Mouse (Mus musculus) gastrocnemius, postnatal 14 days (tissue): ENCODE data around the gene Tnrc6a. TPM values are rescaled to one million over a fixed set of nuclear protein-coding genes. Genes with fewer than 3 reads are reported as not detected.

Experiments
- DNase-seq: peaks from one replicate; pipeline ENCODE4 v3.0.0; 2021; ENCODE audit warnings: mixed read lengths
- intact Hi-C: fragments of 180-260 bp; cut with DNase I; formaldehyde crosslinking; loops from one replicate; pipeline ENCODE4 v1.15.1; 2025; ENCODE audit warnings: low total_unique reads
- total RNA-seq, 2 experiments: library from RNA; stranded (reverse); gene quantifications; 2 replicates each; pipeline ENCODE4 v1.2.3; 2021

The Tnrc6a gene
- total RNA-seq, 2 experiments from 2014 or later: 20.1 to 20.7 TPM

DNA sequence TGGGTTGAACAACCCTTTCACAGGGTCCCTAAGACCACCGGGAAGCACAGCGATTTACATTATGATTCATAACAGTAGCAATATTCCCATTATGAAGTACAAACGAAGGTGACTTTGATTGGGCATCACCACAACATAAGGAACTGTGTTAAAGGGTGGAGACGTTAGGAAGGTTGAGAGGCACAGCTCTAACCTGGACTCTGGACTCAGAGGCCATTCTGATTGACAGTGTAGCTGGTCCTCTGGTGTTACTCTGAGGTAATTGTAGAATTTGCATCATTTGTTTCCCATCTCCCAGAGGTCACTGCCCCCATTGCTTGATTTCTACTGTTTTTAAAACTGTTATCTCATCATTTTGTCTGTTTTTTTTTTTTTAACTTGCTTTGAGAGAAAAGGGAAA is 6.5 kb upstream of the Tnrc6a start:
- intact Hi-C loops: no loop called here
- no peak for DNase-seq

DNA sequence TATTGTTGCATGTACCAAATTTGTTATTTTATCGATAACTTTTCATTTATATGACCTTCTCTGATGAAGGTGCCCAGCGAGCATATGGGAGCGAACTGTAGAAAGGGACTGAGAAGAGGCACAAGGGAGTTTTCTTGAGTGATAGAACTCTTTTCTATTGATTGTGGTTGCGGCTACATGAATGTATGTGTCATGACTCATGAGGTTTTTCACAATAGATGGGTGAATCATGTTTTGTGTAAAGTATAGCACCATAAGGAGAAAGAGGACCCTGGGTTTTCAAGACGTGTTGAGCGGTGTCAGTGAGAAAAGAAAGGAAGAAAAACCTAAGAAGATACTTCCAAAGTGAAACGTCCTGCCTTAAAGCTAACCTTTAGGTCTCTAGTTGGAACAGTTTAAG is 3.2 kb upstream of the Tnrc6a start:
- intact Hi-C loops: no loop called here
- no peak for DNase-seq

DNA sequence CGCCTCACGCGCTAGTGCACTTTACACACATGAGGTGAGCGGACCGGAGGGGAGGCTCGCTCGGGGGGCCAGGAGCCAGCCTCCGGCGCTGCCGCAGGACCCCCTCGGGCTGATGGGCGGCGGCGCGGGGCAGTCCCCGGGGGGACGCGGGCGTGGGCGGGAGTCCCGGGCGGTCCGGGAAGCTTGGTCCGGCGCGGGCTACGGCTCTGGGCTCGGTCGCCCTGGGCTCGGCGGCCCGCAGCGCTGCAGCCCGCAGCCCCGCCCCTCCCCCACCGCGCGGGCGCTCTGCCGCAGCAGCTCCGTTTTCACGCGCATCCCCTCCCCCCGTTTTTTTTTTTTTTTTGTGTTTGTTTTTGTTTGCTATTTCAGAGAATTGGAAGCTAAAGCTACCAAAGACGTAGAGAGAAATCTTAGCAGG is 623 bp downstream of the Tnrc6a start:
- intact Hi-C loops: no loop called here
- DNase-seq: peak; percentile 42

DNA sequence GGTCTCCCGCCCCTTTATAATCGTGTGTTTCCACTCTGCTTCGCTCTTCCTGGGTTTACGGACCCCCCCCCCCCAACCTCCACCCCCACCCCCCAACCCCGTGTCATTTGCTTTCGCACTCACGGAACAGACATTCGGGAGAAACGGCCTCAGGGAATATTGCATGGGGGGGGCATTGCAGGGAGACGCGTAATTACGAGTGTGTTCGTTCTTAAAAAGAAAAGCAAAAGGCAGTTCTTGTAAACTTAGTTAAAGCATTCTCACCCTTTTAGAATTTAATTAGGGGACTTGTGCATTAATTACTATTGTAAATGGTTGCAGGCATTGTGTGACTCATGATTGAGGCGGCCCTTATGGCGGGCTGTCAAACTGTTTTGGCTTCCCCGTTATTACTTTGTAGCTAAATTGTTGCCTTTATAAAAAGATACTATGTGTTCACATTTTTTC is 1.1 kb downstream of the Tnrc6a start:
- no peak for DNase-seq
- intact Hi-C loops: no loop called here

DNA sequence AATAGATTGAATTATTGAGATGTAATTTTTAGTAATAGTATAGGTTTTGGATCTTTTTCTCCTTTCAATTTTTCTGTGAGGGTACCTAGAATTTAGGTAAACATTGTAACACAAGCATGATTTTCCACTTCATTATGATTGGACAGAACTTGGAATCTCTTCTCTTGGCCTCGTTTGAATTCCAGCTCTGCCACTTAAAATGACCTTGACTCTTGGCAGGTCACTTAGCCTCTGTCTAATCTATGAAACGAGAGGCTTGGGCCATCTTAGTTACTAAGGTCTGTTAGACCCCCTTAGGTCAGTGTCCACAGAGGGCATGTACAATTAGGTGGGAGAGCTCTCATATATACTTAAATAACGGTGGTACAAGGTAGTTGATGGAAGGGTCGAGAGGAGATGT is 2.4 kb downstream of the Tnrc6a start:
- intact Hi-C loops: no loop called here
- no peak for DNase-seq

DNA sequence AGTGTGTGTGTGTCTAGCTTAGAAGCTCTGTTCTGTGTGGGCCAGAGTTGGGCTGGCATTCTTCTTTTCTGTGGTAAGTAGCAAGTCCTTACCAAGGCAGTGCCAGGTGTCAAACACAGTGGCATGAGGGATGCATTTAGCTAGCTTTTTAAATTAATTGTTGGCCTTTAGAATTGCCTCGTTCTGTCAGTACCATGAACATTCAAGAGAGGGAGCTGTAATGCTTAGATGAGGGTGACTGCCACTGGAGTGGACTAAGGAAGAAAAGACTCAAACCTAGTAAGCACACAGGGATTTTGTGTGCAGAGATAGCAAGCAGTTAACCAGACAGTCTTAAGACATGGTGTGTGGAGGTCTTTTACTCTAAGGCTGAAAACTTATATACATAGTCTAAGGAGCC is 3.6 kb downstream of the Tnrc6a start:
- intact Hi-C loops: no loop called here
- no peak for DNase-seq

DNA sequence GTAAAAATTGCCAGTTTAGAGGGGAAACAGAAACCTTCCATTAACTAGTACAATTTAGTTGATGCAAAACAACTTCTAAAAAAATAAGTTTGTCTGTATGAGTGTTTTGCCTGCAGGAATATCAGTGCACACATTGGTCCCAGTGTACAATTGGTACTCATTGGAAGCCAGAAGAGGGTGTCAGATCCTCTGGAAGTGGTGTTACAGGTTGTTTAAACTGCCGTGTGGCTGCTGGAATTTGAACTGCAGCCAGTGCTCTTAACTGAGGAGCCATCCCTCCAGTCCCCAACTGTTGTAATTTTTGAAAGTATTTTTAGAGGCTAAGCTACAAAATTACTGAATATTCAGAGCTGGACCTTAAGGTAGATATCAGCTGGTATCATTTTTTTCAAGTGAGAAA is 4.3 kb downstream of the Tnrc6a start:
- DNase-seq: no peak
- intact Hi-C loops: no loop called here

DNA sequence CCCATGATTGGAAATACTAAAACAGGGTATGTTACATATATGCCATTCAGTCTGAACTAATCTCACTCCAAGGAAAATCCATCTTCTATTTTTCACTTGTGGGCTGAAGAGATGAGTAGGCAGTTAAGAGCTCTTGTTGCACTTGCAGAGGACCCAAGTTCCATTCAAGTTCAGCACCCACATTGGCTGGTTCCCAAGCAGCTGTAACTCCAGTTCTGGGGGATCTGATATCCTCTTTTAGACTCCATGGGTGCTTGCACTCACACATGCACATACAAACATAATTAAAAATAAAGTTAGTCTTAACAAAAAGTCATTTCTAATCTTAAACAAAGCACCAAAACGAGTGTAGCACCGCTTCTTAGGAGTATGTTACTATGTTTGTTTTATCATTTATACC is 5.4 kb downstream of the Tnrc6a start:
- intact Hi-C loops: no loop called here

DNA sequence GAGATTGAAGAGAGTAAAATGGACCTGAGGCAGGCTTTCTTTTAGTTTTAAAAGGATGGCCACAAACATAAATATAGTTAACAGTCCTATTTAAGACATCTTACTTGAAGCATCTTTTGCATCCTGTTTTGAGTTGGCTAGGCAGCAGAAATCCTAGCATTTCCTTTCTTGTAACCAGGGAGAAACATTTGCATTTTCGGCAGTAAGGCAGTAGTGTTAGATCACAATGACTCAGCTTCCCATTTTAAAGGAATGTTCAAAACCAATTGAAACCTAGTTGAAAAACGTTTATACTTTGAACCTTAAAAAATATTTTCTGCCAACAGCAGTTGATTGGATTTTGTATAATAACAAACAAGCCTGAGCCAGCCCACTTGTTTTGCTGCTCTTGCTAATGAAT is 6.5 kb downstream of the Tnrc6a start:
- intact Hi-C loops: no loop called here
- no peak for DNase-seq

More for the DNA sequence above, 5.4 kb downstream of the Tnrc6a start:
- no peak for DNase-seq

DNA sequence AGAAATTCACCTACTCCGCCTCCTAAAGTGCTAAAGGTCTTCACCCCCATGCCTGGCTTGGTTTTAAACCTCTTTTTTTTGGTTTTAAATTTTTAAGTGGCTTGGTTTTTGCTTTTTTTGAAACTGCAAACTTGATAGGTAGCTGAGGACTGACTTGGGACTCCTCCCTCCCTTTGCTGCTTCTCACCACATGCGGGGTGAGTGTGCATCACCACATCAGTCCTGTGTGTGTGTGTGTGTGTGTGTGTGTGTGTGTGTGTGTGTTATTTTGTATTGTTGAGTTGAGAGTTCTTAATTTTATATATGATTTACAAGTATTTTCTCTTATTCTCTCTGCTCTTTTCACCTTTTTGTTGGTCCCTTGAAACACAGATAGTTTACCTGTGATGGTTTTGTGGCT is 8.7 kb downstream of the Tnrc6a start:
- intact Hi-C loops: no loop called here
- no peak for DNase-seq

DNA sequence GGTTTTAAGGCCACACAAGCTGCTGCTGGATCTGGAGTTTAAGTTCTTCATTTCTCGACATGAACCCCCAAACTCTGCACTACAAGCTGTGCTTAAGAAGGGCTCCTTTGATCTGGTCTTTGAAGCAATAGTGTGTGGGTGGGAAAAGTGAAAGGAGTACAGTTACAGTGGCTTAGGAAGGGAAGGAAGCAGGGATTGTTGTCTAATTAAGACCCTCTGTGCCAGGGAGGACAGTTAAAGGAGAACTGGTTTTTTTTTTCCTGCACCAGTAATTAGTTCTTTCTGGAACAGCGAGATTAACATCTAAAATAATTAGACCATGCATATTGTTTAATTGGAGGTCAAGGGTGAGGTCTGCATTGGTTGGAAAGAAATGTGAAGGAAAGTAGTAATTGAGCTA is 11.2 kb downstream of the Tnrc6a start:
- intact Hi-C loops: no loop called here
- no peak for DNase-seq

DNA sequence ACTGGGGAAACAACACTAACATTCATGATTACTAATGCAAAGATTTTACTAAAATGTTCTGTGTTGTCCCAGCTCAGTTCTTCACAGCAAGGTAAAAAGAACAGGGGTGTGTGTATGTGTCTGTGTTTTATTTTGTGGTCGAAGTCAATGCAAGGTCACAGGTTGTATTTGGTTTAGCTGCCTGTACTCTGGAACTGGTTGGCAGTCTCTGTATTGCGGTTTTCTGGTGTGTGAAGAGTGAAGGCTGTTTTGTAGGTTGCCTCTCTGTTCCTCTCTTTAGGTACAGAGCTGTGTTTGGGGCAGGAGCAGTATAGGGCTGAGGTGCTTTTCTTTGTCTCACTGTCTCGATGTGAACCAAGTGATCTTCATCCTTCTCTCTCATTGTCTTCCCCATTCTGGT is 12.0 kb downstream of the Tnrc6a start:
- intact Hi-C loops: no loop called here
- DNase-seq: no peak

DNA sequence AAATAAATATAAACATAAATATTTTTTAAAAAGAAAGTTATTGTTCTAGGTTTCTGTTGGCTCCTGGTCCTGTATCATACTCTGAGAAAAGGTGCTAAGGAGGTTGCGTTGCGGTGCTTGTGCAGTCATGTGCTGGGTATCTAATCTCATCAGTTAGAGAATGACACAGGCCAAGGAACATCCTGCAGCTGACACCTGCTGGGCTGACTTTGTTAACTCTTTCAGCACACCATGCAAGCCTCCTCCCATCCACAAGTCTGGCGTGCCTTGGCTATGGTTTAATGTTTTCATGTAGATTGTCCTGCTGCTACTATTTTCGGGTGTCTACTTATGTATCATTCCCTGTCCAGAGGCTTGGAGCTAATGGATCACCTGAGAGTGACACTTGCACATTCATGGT is 14.3 kb downstream of the Tnrc6a start:
- intact Hi-C loops: no loop called here

DNA sequence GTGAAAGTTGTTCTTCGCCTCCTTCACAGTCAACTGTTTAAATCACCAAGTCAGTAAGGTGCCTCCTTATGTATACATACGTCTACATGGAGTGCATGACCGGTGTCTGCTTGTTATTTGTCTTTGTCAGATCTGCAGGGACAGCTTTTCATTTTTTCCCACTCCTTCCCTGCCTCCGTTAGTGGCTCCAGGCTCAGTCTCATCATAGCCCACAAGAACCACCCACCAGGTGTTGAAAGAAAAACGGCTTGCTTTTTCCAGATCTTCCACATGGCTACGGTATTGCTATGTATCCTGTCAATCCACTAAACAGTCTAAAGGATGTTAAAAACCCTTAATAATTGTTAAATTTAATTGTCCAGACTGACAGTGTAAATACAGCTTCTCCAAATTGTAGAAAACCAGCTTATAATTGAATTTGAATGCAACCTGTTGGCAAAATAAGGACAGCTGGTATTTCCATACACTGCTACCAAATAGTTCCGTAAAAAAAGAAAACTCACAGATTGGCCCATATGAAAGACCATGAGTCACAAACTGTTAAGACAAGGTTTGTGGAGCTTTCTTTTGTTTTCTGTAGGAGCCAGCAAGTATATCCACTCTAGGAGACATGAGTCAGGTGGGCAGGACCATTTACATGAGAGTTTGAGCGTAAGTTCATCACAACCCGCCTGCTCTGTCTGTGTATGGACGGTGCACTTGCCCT is 22.6 kb downstream of the Tnrc6a start:
- no peak for DNase-seq
- intact Hi-C loops: no loop called here

More for the DNA sequence above, 14.3 kb downstream of the Tnrc6a start:
- no peak for DNase-seq

DNA sequence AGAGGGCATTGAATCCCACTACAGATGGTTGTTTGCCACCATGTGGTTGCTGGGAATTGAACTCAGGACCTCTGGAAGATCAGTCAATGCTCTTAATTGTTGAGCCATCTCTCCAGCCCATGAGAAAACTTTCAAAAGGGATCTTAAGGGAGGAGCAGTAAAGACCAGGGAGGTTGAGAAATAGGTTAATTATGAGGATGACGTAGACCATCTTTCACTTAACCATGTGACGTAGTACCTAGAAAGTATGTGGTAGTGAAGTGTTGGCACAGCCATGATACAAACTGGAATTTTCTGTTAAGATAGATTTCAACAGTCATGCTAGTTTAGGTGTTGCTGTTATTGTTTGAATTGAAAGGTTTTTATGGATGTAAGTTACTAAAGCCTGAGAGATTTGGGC is 24.1 kb downstream of the Tnrc6a start:
- no peak for DNase-seq
- intact Hi-C loops: no loop called here

DNA sequence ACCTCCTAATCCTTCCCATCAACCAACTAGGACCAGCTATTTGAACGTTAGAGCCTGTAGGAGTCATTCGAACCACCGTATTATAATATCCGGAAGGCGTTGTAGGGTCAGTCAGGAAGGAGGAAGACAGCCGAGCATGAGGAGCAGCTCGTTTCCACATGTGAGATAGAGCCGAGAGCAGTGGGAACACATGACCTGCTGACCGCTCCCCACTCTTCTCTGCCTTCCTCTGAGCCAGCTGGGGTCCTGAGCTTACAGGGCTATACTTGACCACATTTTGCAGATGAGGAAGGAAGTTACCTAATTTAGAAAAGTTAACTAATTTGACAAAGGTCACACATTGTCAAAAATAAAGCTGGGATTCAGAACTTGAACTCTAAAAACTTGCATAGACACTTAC is 25.2 kb downstream of the Tnrc6a start:
- intact Hi-C loops: no loop called here
- DNase-seq: no peak

DNA sequence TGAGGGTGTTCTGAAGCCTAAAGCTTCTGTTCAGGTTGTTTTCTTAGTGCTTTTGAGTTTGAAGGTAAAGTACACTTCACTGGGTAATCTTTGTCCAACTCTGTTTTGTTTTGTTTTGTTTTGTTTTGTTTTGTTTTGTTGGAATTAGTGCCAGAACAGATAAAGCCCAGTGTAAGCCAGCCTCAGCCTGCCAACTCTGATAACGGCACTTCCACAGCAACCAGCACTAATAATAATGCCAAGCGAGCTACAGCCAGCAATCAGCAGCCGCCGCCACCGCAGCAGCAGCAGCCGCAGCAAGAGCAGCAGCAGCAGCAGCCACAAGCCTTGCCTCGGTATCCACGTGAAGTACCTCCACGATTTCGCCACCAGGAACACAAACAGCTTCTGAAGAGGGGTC is 38.7 kb downstream of the Tnrc6a start:
- intact Hi-C loops: no loop called here

DNA sequence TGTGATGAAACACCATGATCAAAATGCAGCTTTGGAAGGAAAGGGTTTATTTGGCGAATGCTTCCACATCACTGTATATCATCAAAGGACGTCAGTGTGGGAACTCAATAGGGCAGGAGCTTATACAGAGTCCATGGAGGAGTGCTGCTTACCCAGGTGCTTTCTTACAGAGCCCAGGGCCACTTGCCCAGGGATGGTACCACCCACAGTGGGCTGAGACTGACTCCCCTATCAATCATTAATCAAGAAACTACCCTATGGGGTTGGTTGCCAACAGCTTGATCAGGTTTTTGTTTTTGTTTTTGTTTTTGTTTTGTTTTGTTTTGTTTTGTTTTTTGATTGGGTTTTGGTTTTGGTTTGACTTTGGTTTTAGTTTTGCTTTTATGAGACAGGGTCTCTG is 43.8 kb downstream of the Tnrc6a start:
- intact Hi-C loops: no loop called here
- DNase-seq: no peak

More for the DNA sequence above, 38.7 kb downstream of the Tnrc6a start:
- DNase-seq: no peak

DNA sequence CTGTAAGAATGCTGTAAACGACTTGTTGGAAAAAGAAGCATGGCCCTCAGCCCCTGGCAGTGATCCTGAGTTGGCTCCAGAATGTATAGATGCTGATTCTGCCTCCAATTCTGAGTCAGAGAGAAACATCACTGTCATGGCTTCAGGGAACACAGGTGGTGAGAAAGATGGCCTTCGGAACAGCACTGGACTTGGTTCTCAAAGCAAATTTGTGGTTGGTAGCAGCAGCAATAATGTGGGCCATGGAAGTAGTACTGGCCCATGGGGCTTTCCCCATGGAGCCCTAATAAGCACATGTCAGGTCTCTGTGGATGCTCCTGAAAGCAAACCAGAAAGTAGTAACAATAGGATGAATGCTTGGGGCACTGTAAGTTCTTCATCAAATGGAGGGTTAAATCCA is 45.9 kb downstream of the Tnrc6a start:
- DNase-seq: no peak
- intact Hi-C loops: loop anchor here (10.0 kb wide), 1 partner anchor 165 kb away; no protein-coding TSS in a partner anchor

DNA sequence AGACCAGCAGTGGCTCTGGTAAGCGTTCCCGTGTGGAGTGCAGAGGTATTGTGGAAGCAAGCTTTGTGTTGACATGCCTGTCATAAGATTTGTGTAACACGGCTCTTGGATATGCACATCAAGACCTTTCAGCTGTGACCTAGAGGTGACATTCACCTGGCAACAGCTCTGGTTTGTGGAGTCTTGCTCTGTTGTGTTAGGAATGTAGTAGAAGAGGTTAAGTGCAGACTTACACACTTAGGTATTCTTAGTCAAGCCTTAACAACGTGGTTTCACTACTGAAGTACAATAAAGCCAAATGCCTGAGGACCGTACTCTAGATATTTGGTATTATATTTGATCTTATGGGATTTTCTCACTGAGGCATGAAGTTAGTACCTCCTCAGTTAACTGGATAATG is 48.4 kb downstream of the Tnrc6a start:
- intact Hi-C loops: loop anchor here (10.0 kb wide), 1 partner anchor 167 kb away; no protein-coding TSS in a partner anchor
- DNase-seq: no peak

DNA sequence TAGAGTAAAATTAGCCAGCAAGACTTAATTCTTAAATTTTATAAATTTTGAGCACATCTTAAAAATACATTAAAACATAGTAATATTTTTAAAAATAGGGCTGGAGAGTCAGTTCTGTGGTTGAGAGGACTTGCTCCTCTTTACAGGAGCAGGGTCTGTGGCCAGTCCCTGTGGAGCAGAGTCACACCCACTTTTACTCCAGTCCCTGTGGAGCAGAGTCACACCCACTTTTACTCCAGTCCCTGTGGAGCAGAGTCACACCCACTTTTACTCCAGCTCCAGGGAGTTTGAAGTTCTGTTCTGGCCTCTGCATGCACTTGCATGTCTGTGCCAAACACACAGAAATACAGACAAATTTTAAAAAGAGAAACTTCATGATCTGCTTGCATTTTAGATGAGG is 53.5 kb downstream of the Tnrc6a start:
- no peak for DNase-seq
- intact Hi-C loops: loop anchor here (10.0 kb wide), 1 partner anchor 172 kb away; no protein-coding TSS in a partner anchor
